Mouse (Mus musculus) gastrocnemius, postnatal 36 days (tissue): ENCODE data around the gene Pld3. TPM values are rescaled to one million over a fixed set of nuclear protein-coding genes. Genes with fewer than 3 reads are reported as not detected.
A peak's percentile ranks its signal among the peaks of the same experiment; 100 is the strongest.

Experiments
- DNase-seq, 2 experiments: peaks; one replicate each; pipeline ENCODE4 v3.0.0; 2022
- intact Hi-C: fragments of 180-260 bp; cut with DNase I; formaldehyde crosslinking; loops from one replicate; pipeline ENCODE4 v1.15.1; 2025
- long read RNA-seq, 2 experiments: library from polyadenylated mRNA; stranded (forward); transcript quantifications; one replicate each; pipeline ENCODE4 v2.0.0; 2021
- total RNA-seq, 2 experiments: library from RNA; stranded (reverse); gene quantifications; 2 replicates each; pipeline ENCODE4 v1.2.3; 2021

Gene Pld3
- 10 to 100 TPM; 12.6 to 13.6 TPM for total RNA-seq
- long read RNA-seq, experiment 1, transcript Pld3-201 (14 exons, 2,282 nt): major isoform, 6 of 14 reads
- long read RNA-seq, experiment 1, partial matches to known transcripts: 6 of 14 reads
- long read RNA-seq, experiment 1, other reads (novel, unspliced or antisense): 2 of 14 reads
- long read RNA-seq, experiment 2, transcript Pld3-201 (14 exons, 2,282 nt): major isoform, 5 of 13 reads
- long read RNA-seq, experiment 2, partial matches to known transcripts: 7 of 13 reads
- long read RNA-seq, experiment 2, other reads (novel, unspliced or antisense): 1 of 13 reads

GRCm38 (mm10) chr7:27552931-27553513 lies at the start of gene Pld3, which contains the start of gene 2310022A10Rik:
Gene Pld3, minus strand, starts transcription at chr7:27553218.
Gene 2310022A10Rik, plus strand, starts transcription at chr7:27553233.
- DNase-seq: peak; percentile 86 to 92
- intact Hi-C loops: no loop called here

GRCm38 (mm10) chr7:27602161-27602560 lies 49.1 kb upstream of the Pld3 start:
- intact Hi-C loops: no loop called here
- DNase-seq: no peak

- intact Hi-C loops: no loop called here
- no peak for DNase-seq
Measured at GRCm38 (mm10) chr7:27601628-27602027, 48.6 kb upstream of the Pld3 start.

- intact Hi-C loops: no loop called here
- DNase-seq: no peak
Measured at GRCm38 (mm10) chr7:27598053-27598452, 45.0 kb upstream of the Pld3 start.

GRCm38 (mm10) chr7:27596586-27597503 lies 43.8 kb upstream of the Pld3 start:
- peak in 1 of 2 experiments; percentile 58 for DNase-seq
- intact Hi-C loops: no loop called here

- DNase-seq: no peak
- intact Hi-C loops: no loop called here
Measured at GRCm38 (mm10) chr7:27592934-27593645, 40.1 kb upstream of the Pld3 start.

- intact Hi-C loops: no loop called here
Measured at GRCm38 (mm10) chr7:27592217-27592929, 39.4 kb upstream of the Pld3 start.

GRCm38 (mm10) chr7:27591266-27592216 lies 38.5 kb upstream of the Pld3 start, which contains the start of gene Akt2:
Gene Akt2, plus strand, starts transcription at chr7:27591552.
- intact Hi-C loops: no loop called here
- DNase-seq: peak; percentile 79 to 87

More at GRCm38 (mm10) chr7:27592217-27592929, 39.4 kb upstream of the Pld3 start:
- no peak for DNase-seq

- intact Hi-C loops: no loop called here
- DNase-seq: no peak
Measured at GRCm38 (mm10) chr7:27590566-27591213, 37.7 kb upstream of the Pld3 start.

- intact Hi-C loops: no loop called here
Measured at GRCm38 (mm10) chr7:27590088-27590487, 37.1 kb upstream of the Pld3 start.

GRCm38 (mm10) chr7:27587741-27588140 lies 34.7 kb upstream of the Pld3 start:
- DNase-seq: no peak
- intact Hi-C loops: no loop called here

More at GRCm38 (mm10) chr7:27590088-27590487, 37.1 kb upstream of the Pld3 start:
- no peak for DNase-seq

- intact Hi-C loops: no loop called here
- no peak for DNase-seq
Measured at GRCm38 (mm10) chr7:27586861-27587260, 33.8 kb upstream of the Pld3 start.

GRCm38 (mm10) chr7:27580380-27581174 lies 27.6 kb upstream of the Pld3 start:
- intact Hi-C loops: no loop called here
- DNase-seq: no peak

- intact Hi-C loops: loop anchor here (5.0 kb wide), 1 partner anchor 64 kb away; no protein-coding TSS in a partner anchor
- no peak for DNase-seq
Measured at GRCm38 (mm10) chr7:27578465-27578864, 25.4 kb upstream of the Pld3 start.

- intact Hi-C loops: loop anchor here (5.0 kb wide), 1 partner anchor 65 kb away; no protein-coding TSS in a partner anchor
Measured at GRCm38 (mm10) chr7:27577589-27577988, 24.6 kb upstream of the Pld3 start.

GRCm38 (mm10) chr7:27576914-27577313 lies 23.9 kb upstream of the Pld3 start:
- DNase-seq: peak; percentile 39 to 47
- intact Hi-C loops: loop anchor here (5.0 kb wide), 1 partner anchor 65 kb away; no protein-coding TSS in a partner anchor

More at GRCm38 (mm10) chr7:27577589-27577988, 24.6 kb upstream of the Pld3 start:
- no peak for DNase-seq
